Mouse (Mus musculus) heart, adult 18-20 months (tissue): ENCODE results near the gene Myl4. TPM values are rescaled to one million over a fixed set of nuclear protein-coding genes. Genes with fewer than 3 reads are reported as not detected.

Source experiments
- DNase-seq, 2 experiments: peaks; one replicate each; pipeline ENCODE4 v3.0.0; 2021 to 2022; ENCODE audit warnings: mixed read lengths in 1 of 2
- total RNA-seq, 2 experiments: library from RNA; stranded (reverse); gene quantifications; 2 replicates each; pipeline ENCODE4 v1.2.3; 2021

The Myl4 gene
- total RNA-seq, 2 experiments from 2014 or later, result 660 to 761 TPM

GRCm38 (mm10) chr11:104630185-104630835 is 79.8 kb downstream of the Myl4 start:
- peak in 1 of 2 experiments; percentile 47 for DNase-seq

GRCm38 (mm10) chr11:104631306-104631705 is 80.8 kb downstream of the Myl4 start:
- DNase-seq, result no peak

- peak in 1 of 2 experiments; percentile 28 for DNase-seq
Measured at GRCm38 (mm10) chr11:104637010-104637409, 86.5 kb downstream of the Myl4 start.

- no peak for DNase-seq
Measured at GRCm38 (mm10) chr11:104638006-104638405, 87.5 kb downstream of the Myl4 start.

GRCm38 (mm10) chr11:104638906-104639305 is 88.4 kb downstream of the Myl4 start:
- DNase-seq, result no peak

DNA sequence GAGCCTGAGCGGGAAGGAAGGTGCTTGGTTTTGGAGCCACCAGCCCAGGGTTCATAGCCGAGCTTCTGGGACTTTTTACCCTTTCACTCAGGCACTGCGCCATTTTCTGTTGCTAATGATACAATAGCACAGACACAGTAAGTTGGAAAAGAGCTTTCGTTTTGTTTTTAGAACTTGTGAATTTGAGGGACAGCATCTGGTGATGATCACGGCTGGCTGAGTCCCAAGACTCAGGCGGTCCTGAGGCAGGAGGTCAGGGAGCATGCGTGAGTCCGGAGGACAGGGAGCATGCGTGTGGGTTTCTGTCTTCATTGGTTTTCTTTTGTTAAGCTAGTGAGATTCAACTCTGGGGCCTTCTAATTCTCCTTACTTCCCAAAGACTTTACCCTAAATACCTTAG is 89.2 kb downstream of the Myl4 start:
- DNase-seq, result no peak

- DNase-seq, result no peak
Measured at GRCm38 (mm10) chr11:104640894-104641293, 90.4 kb downstream of the Myl4 start.

- DNase-seq, result no peak
Measured at GRCm38 (mm10) chr11:104643236-104643635, 92.8 kb downstream of the Myl4 start.

Other genes starting within 250 kb of the Myl4 start
- 10 to 100 TPM; 26.7 to 31.1 TPM for gene Kansl1, start 81.8 kb upstream of the Myl4 start, total RNA-seq
- 10 to 100 TPM; 23.4 to 28.8 TPM for gene Cdc27, start within 50 bp of the Myl4 start, total RNA-seq
- gene Itgb3, start 57.3 kb downstream of the Myl4 start, total RNA-seq, result 1 to 10 TPM; 3.6 to 4.5 TPM
- under 1 TPM; 0.02 to 0.03 TPM for gene Gm11639, start 135.0 kb downstream of the Myl4 start, total RNA-seq